Mouse (Mus musculus): ENCODE results near the gene Enthd1. TPM values are rescaled to one million over a fixed set of nuclear protein-coding genes. Genes with fewer than 3 reads are reported as not detected.

Enthd1 gene
- polyA plus RNA-seq, 1 experiment = 0.09 TPM

- Histone ChIP-seq H3K36me3 (ENCODE audit: control insufficient read depth, insufficient read depth, low read length) (peaks cover 10% of the 10 kb centered on the region; the same call in 1 of the 2 replicates), H3K27me3 (ENCODE audit: control insufficient read depth, insufficient read depth, low read length) (no peaks in the 10 kb centered on the region), H3K4me3 (ENCODE audit: control insufficient read depth, insufficient read depth, low read length) (no peak overlapping the region), H3K4me1 (replicated peaks; ENCODE audit: control insufficient read depth, insufficient read depth, low read length) (peaks cover 70% of the 10 kb centered on the region), H3K27ac (ENCODE audit: control insufficient read depth, insufficient read depth, low read length) (peak overlapping the region; percentile 16)
- no peak for TF ChIP-seq CTCF (IDR thresholded peaks at IDR 0.05; ENCODE audit: borderline replicate concordance, control insufficient read depth, extremely low read depth, insufficient read depth, low read length, poor library complexity)
- TF ChIP-seq POLR2A (IDR thresholded peaks at IDR 0.05; ENCODE audit: control insufficient read depth, extremely low read depth, insufficient read depth, low read length, poor library complexity) = no peak
- 5% methylated on average over 7 of the region's 7 CpGs for WGBS
- DNase-seq = peak; percentile 57
Measured at GRCm38 (mm10) chr15:80602487-80602886, 37.5 kb upstream of the Enthd1 start.

GRCm38 (mm10) chr15:80601456-80601855 is 36.5 kb upstream of the Enthd1 start:
- Histone ChIP-seq H3K27me3 (ENCODE audit: control insufficient read depth, insufficient read depth, low read length) (no peaks in the 10 kb centered on the region), H3K4me1 (replicated peaks; ENCODE audit: control insufficient read depth, insufficient read depth, low read length) (peaks cover 66% of the 10 kb centered on the region), H3K36me3 (ENCODE audit: control insufficient read depth, insufficient read depth, low read length) (peaks cover 11% of the 10 kb centered on the region), H3K4me3 (ENCODE audit: control insufficient read depth, insufficient read depth, low read length) (no peak overlapping the region), H3K27ac (ENCODE audit: control insufficient read depth, insufficient read depth, low read length) (peak overlapping the region; percentile 16; the same call in 1 of the 2 replicates)
- no peak for TF ChIP-seq CTCF (IDR thresholded peaks at IDR 0.05; ENCODE audit: borderline replicate concordance, control insufficient read depth, extremely low read depth, insufficient read depth, low read length, poor library complexity)
- no peak for TF ChIP-seq POLR2A (IDR thresholded peaks at IDR 0.05; ENCODE audit: control insufficient read depth, extremely low read depth, insufficient read depth, low read length, poor library complexity)
- DNase-seq = no peak
- 41% methylated on average over 7 of the region's 7 CpGs for WGBS

- TF ChIP-seq POLR2A (IDR thresholded peaks at IDR 0.05; ENCODE audit: control insufficient read depth, extremely low read depth, insufficient read depth, low read length, poor library complexity) (no peak), CTCF (IDR thresholded peaks at IDR 0.05; ENCODE audit: borderline replicate concordance, control insufficient read depth, extremely low read depth, insufficient read depth, low read length, poor library complexity) (no peak)
- peak overlapping the region; percentile 34; the same call in 1 of the 2 replicates for H3K27ac ChIP-seq (ENCODE audit: control insufficient read depth, insufficient read depth, low read length)
- no peak overlapping the region for H3K4me3 ChIP-seq (ENCODE audit: control insufficient read depth, insufficient read depth, low read length)
- DNase-seq = no peak
- no peaks in the 10 kb centered on the region for H3K27me3 ChIP-seq (ENCODE audit: control insufficient read depth, insufficient read depth, low read length)
- H3K36me3 ChIP-seq (ENCODE audit: control insufficient read depth, insufficient read depth, low read length) = peaks cover 22% of the 10 kb centered on the region
- H3K4me1 ChIP-seq (replicated peaks; ENCODE audit: control insufficient read depth, insufficient read depth, low read length) = peaks cover 62% of the 10 kb centered on the region
- 74% methylated on average over 4 of the region's 4 CpGs for WGBS
Measured at GRCm38 (mm10) chr15:80599843-80600242, 34.9 kb upstream of the Enthd1 start.

- H3K36me3 ChIP-seq (ENCODE audit: control insufficient read depth, insufficient read depth, low read length) = peaks cover 22% of the 10 kb centered on the region
- no peak for DNase-seq
- TF ChIP-seq POLR2A (IDR thresholded peaks at IDR 0.05; ENCODE audit: control insufficient read depth, extremely low read depth, insufficient read depth, low read length, poor library complexity) (no peak), CTCF (IDR thresholded peaks at IDR 0.05; ENCODE audit: borderline replicate concordance, control insufficient read depth, extremely low read depth, insufficient read depth, low read length, poor library complexity) (no peak)
- 8% methylated on average over 16 of the region's 16 CpGs for WGBS
- H3K4me1 ChIP-seq (replicated peaks; ENCODE audit: control insufficient read depth, insufficient read depth, low read length) = peaks cover 61% of the 10 kb centered on the region
- H3K4me3 ChIP-seq (ENCODE audit: control insufficient read depth, insufficient read depth, low read length) = no peak overlapping the region
- H3K27me3 ChIP-seq (ENCODE audit: control insufficient read depth, insufficient read depth, low read length) = no peaks in the 10 kb centered on the region
- peak overlapping the region; percentile 18; the same call in 1 of the 2 replicates for H3K27ac ChIP-seq (ENCODE audit: control insufficient read depth, insufficient read depth, low read length)
Measured at GRCm38 (mm10) chr15:80599213-80599750, 34.3 kb upstream of the Enthd1 start.

- DNase-seq = no peak
- Histone ChIP-seq H3K4me1 (replicated peaks; ENCODE audit: control insufficient read depth, insufficient read depth, low read length) (peaks cover 60% of the 10 kb centered on the region), H3K27ac (ENCODE audit: control insufficient read depth, insufficient read depth, low read length) (peak overlapping the region; percentile 15; the same call in 1 of the 2 replicates), H3K36me3 (ENCODE audit: control insufficient read depth, insufficient read depth, low read length) (peaks cover 22% of the 10 kb centered on the region), H3K27me3 (ENCODE audit: control insufficient read depth, insufficient read depth, low read length) (no peaks in the 10 kb centered on the region), H3K4me3 (ENCODE audit: control insufficient read depth, insufficient read depth, low read length) (no peak overlapping the region)
- TF ChIP-seq CTCF (IDR thresholded peaks at IDR 0.05; ENCODE audit: borderline replicate concordance, control insufficient read depth, extremely low read depth, insufficient read depth, low read length, poor library complexity) = no peak
- 44% methylated on average over 12 of the region's 12 CpGs for WGBS
Measured at GRCm38 (mm10) chr15:80598750-80599149, 33.8 kb upstream of the Enthd1 start.

GRCm38 (mm10) chr15:80593877-80594276 is 28.9 kb upstream of the Enthd1 start:
- H3K4me1 ChIP-seq (replicated peaks; ENCODE audit: control insufficient read depth, insufficient read depth, low read length) = peaks cover 31% of the 10 kb centered on the region
- TF ChIP-seq CTCF (IDR thresholded peaks at IDR 0.05; ENCODE audit: borderline replicate concordance, control insufficient read depth, extremely low read depth, insufficient read depth, low read length, poor library complexity) (no peak), POLR2A (IDR thresholded peaks at IDR 0.05; ENCODE audit: control insufficient read depth, extremely low read depth, insufficient read depth, low read length, poor library complexity) (no peak)
- no peak overlapping the region for H3K4me3 ChIP-seq (ENCODE audit: control insufficient read depth, insufficient read depth, low read length)
- no peaks in the 10 kb centered on the region for H3K27me3 ChIP-seq (ENCODE audit: control insufficient read depth, insufficient read depth, low read length)
- H3K27ac ChIP-seq (ENCODE audit: control insufficient read depth, insufficient read depth, low read length) = no peak overlapping the region
- 87% methylated on average over 5 of the region's 5 CpGs for WGBS
- peaks cover 17% of the 10 kb centered on the region for H3K36me3 ChIP-seq (ENCODE audit: control insufficient read depth, insufficient read depth, low read length)
- DNase-seq = no peak

- Histone ChIP-seq H3K36me3 (ENCODE audit: control insufficient read depth, insufficient read depth, low read length) (peaks cover 19% of the 10 kb centered on the region), H3K27ac (ENCODE audit: control insufficient read depth, insufficient read depth, low read length) (no peak overlapping the region), H3K4me3 (ENCODE audit: control insufficient read depth, insufficient read depth, low read length) (no peak overlapping the region), H3K27me3 (ENCODE audit: control insufficient read depth, insufficient read depth, low read length) (no peaks in the 10 kb centered on the region), H3K4me1 (replicated peaks; ENCODE audit: control insufficient read depth, insufficient read depth, low read length) (peaks cover 26% of the 10 kb centered on the region)
- WGBS = 91% methylated on average over 6 of the region's 6 CpGs
- no peak for DNase-seq
- TF ChIP-seq POLR2A (IDR thresholded peaks at IDR 0.05; ENCODE audit: control insufficient read depth, extremely low read depth, insufficient read depth, low read length, poor library complexity) (no peak), CTCF (IDR thresholded peaks at IDR 0.05; ENCODE audit: borderline replicate concordance, control insufficient read depth, extremely low read depth, insufficient read depth, low read length, poor library complexity) (no peak)
Measured at GRCm38 (mm10) chr15:80592737-80593136, 27.8 kb upstream of the Enthd1 start.
